Mouse (Mus musculus) intestine, embryonic 15.5 days (tissue): ENCODE measurements at regions not wholly inside any gene's neighbourhood (a gene's known extent, or its start where the extent isn't known, plus 50 kb on each side); places are given as distances from the start of the nearest gene placed in this dataset.
"Not testable (repeated sequence)": the region's sequence is repeated elsewhere in the genome, so short reads cannot be mapped to it uniquely, and the experiment has no call there.

Source experiments
- ATAC-seq: fragments of 200-750 bp; cut with Nextera tagmentation; 2 replicates; pipeline ENCODE4 v1.8.0; 2017; ENCODE audit warnings: moderate TSS enrichment, moderate library complexity
- H3K27ac ChIP-seq: fragments of 300-500 bp; sonication (generic); 2 replicates; pipeline ENCODE4 v1.5.1; 2015; ENCODE audit warnings: mild to moderate bottlenecking, inconsistent platforms
- H3K27me3 ChIP-seq: fragments of 300-500 bp; sonication (generic); replicated peaks from 2 replicates; pipeline ENCODE4 v1.6.1; 2015; ENCODE audit warnings: inconsistent platforms
- H3K36me3 ChIP-seq: fragments of 300-500 bp; sonication (generic); 2 replicates; pipeline ENCODE4 v1.6.1; 2015; ENCODE audit warnings: inconsistent platforms
- H3K4me1 ChIP-seq: fragments of 300-500 bp; sonication (generic); replicated peaks from 2 replicates; pipeline ENCODE4 v1.6.1; 2015; ENCODE audit warnings: inconsistent platforms
- H3K4me2 ChIP-seq: fragments of 300-500 bp; sonication (generic); replicated peaks from 2 replicates; pipeline ENCODE4 v1.6.1; 2015; ENCODE audit warnings: mild to moderate bottlenecking, inconsistent platforms
- H3K4me3 ChIP-seq: fragments of 300-500 bp; sonication (generic); replicated peaks from 2 replicates; pipeline ENCODE4 v1.5.1; 2015; ENCODE audit warnings: inconsistent platforms
- H3K9ac ChIP-seq: fragments of 300-500 bp; sonication (generic); 2 replicates; pipeline ENCODE4 v1.6.1; 2015; ENCODE audit warnings: inconsistent platforms
- H3K9me3 ChIP-seq: fragments of 300-500 bp; sonication (generic); 2 replicates; pipeline ENCODE4 v1.6.1; 2016; ENCODE audit warnings: inconsistent platforms
- WGBS: fragments of 180-500 bp; shearing (Covaris S2); methylation state at CpG from one replicate; pipeline ENCODE4 v1.1.7; 2015; 5-methylcytosine and 5-hydroxymethylcytosine counted together

- ATAC-seq: no peak
- no peaks in the 10 kb centered on the region for H3K4me1 ChIP-seq
- WGBS: 54% methylated on average over 2 of the region's 2 CpGs
- H3K4me3 ChIP-seq: no peak overlapping the region
- H3K27ac ChIP-seq: no peak overlapping the region
- no peaks in the 10 kb centered on the region for H3K9me3 ChIP-seq
- no peak overlapping the region for H3K9ac ChIP-seq
- no peaks in the 10 kb centered on the region for H3K27me3 ChIP-seq
- no peak overlapping the region for H3K4me2 ChIP-seq
- H3K36me3 ChIP-seq: no peaks in the 10 kb centered on the region
Measured at GRCm38 (mm10) chr10:23733679-23734078, 53.4 kb downstream of the Rps12 start.

- 83% methylated on average over 27 of the region's 28 CpGs for WGBS
- H3K9me3 ChIP-seq, H3K27ac ChIP-seq, H3K9ac ChIP-seq, H3K4me2 ChIP-seq, H3K36me3 ChIP-seq, ATAC-seq, H3K4me3 ChIP-seq, H3K4me1 ChIP-seq, H3K27me3 ChIP-seq: not testable (repeated sequence)
Measured at GRCm38 (mm10) chr10:23725960-23726714, 60.9 kb downstream of the Rps12 start.

GRCm38 (mm10) chr10:23718124-23718523 is 69.0 kb downstream of the Rps12 start:
- Histone ChIP-seq H3K9ac (no peak overlapping the region), H3K27ac (no peak overlapping the region), H3K27me3 (no peaks in the 10 kb centered on the region), H3K4me3 (no peak overlapping the region), H3K9me3 (no peaks in the 10 kb centered on the region), H3K4me2 (no peak overlapping the region), H3K4me1 (no peaks in the 10 kb centered on the region), H3K36me3 (no peaks in the 10 kb centered on the region)
- ATAC-seq: no peak
- 86% methylated on average over 7 of the region's 7 CpGs for WGBS

- Histone ChIP-seq H3K36me3 (no peaks in the 10 kb centered on the region), H3K27ac (no peak overlapping the region), H3K4me3 (no peak overlapping the region), H3K4me1 (0 out of 2 replicates have a peak, but pooled peaks cover 3% of the 10 kb centered on the region), H3K9me3 (no peaks in the 10 kb centered on the region), H3K27me3 (no peaks in the 10 kb centered on the region), H3K4me2 (no peak overlapping the region), H3K9ac (no peak overlapping the region)
- no peak for ATAC-seq
- 88% methylated on average over 10 of the region's 10 CpGs for WGBS
Measured at GRCm38 (mm10) chr10:23715511-23715910, 71.6 kb downstream of the Rps12 start.

GRCm38 (mm10) chr10:23715101-23715500 is 72.0 kb downstream of the Rps12 start:
- Histone ChIP-seq H3K4me2 (no peak overlapping the region), H3K27me3 (no peaks in the 10 kb centered on the region), H3K27ac (no peak overlapping the region), H3K4me1 (0 out of 2 replicates have a peak, but pooled peaks cover 3% of the 10 kb centered on the region), H3K36me3 (no peaks in the 10 kb centered on the region), H3K9me3 (no peaks in the 10 kb centered on the region), H3K4me3 (no peak overlapping the region), H3K9ac (no peak overlapping the region)
- WGBS: 94% methylated on average over 7 of the region's 7 CpGs
- no peak for ATAC-seq

GRCm38 (mm10) chr10:23712691-23713378 is 74.2 kb downstream of the Rps12 start:
- ATAC-seq: no peak
- 64% methylated on average over 5 of the region's 5 CpGs for WGBS

GRCm38 (mm10) chr10:23711416-23712171 is 75.5 kb downstream of the Rps12 start:
- H3K27ac ChIP-seq: no peak overlapping the region
- H3K36me3 ChIP-seq: no peaks in the 10 kb centered on the region
- H3K9me3 ChIP-seq: no peaks in the 10 kb centered on the region
- WGBS: 37% methylated on average over 6 of the region's 6 CpGs
- 0 out of 2 replicates have a peak, but pooled peaks have one; percentile 23 for ATAC-seq
- 0 out of 2 replicates have a peak, but pooled peaks cover 3% of the 10 kb centered on the region for H3K4me1 ChIP-seq
- H3K4me2 ChIP-seq: peak overlapping the region; percentile 5; the same call in 1 of the 2 replicates
- no peaks in the 10 kb centered on the region for H3K27me3 ChIP-seq
- no peak overlapping the region for H3K4me3 ChIP-seq
- no peak overlapping the region for H3K9ac ChIP-seq

More at GRCm38 (mm10) chr10:23712691-23713378, 74.2 kb downstream of the Rps12 start:
- no peaks in the 10 kb centered on the region for H3K36me3 ChIP-seq
- no peaks in the 10 kb centered on the region for H3K27me3 ChIP-seq
- no peaks in the 10 kb centered on the region for H3K9me3 ChIP-seq
- no peak overlapping the region for H3K9ac ChIP-seq
- no peak overlapping the region for H3K27ac ChIP-seq
- H3K4me3 ChIP-seq: no peak overlapping the region
- H3K4me2 ChIP-seq: no peak overlapping the region
- H3K4me1 ChIP-seq: 0 out of 2 replicates have a peak, but pooled peaks cover 3% of the 10 kb centered on the region

GRCm38 (mm10) chr10:23710999-23711398 is 76.1 kb downstream of the Rps12 start:
- Histone ChIP-seq H3K4me3 (no peak overlapping the region), H3K4me1 (0 out of 2 replicates have a peak, but pooled peaks cover 3% of the 10 kb centered on the region), H3K27me3 (no peaks in the 10 kb centered on the region), H3K36me3 (no peaks in the 10 kb centered on the region), H3K27ac (no peak overlapping the region), H3K9ac (no peak overlapping the region), H3K4me2 (peak overlapping the region; percentile 5; the same call in 1 of the 2 replicates), H3K9me3 (no peaks in the 10 kb centered on the region)
- ATAC-seq: no peak
- WGBS: 57% methylated on average over 6 of the region's 6 CpGs

GRCm38 (mm10) chr10:23708261-23708660 is 78.8 kb downstream of the Rps12 start:
- Histone ChIP-seq H3K9ac (no peak overlapping the region), H3K27ac (no peak overlapping the region), H3K36me3 (no peaks in the 10 kb centered on the region), H3K9me3 (no peaks in the 10 kb centered on the region), H3K4me2 (no peak overlapping the region), H3K27me3 (no peaks in the 10 kb centered on the region), H3K4me3 (no peak overlapping the region), H3K4me1 (0 out of 2 replicates have a peak, but pooled peaks cover 3% of the 10 kb centered on the region)
- no peak for ATAC-seq
- 86% methylated on average over 8 of the region's 8 CpGs for WGBS

- Histone ChIP-seq H3K27me3 (no peaks in the 10 kb centered on the region), H3K9me3 (no peaks in the 10 kb centered on the region), H3K4me2 (no peak overlapping the region), H3K4me1 (0 out of 2 replicates have a peak, but pooled peaks cover 3% of the 10 kb centered on the region), H3K27ac (no peak overlapping the region), H3K4me3 (no peak overlapping the region), H3K36me3 (no peaks in the 10 kb centered on the region), H3K9ac (no peak overlapping the region)
- WGBS: 40% methylated on average over 3 of the region's 3 CpGs
- no peak for ATAC-seq
Measured at GRCm38 (mm10) chr10:23707141-23707540, 79.9 kb downstream of the Rps12 start.

GRCm38 (mm10) chr10:23704048-23704447 is 83.0 kb downstream of the Rps12 start:
- H3K36me3 ChIP-seq: no peaks in the 10 kb centered on the region
- H3K4me3 ChIP-seq: no peak overlapping the region
- H3K9ac ChIP-seq: no peak overlapping the region
- H3K27me3 ChIP-seq: no peaks in the 10 kb centered on the region
- no peak overlapping the region for H3K27ac ChIP-seq
- no peak overlapping the region for H3K4me2 ChIP-seq
- no peak for ATAC-seq
- H3K4me1 ChIP-seq: no peaks in the 10 kb centered on the region
- H3K9me3 ChIP-seq: no peaks in the 10 kb centered on the region
- 73% methylated on average over 1 of the region's 1 CpGs for WGBS

GRCm38 (mm10) chr10:23691291-23691690 is 95.8 kb downstream of the Rps12 start:
- H3K36me3 ChIP-seq: no peaks in the 10 kb centered on the region
- no peak overlapping the region for H3K9ac ChIP-seq
- no peaks in the 10 kb centered on the region for H3K27me3 ChIP-seq
- H3K4me2 ChIP-seq: no peak overlapping the region
- no peaks in the 10 kb centered on the region for H3K4me1 ChIP-seq
- 52% methylated on average over 2 of the region's 2 CpGs for WGBS
- H3K4me3 ChIP-seq: no peak overlapping the region
- H3K9me3 ChIP-seq: no peaks in the 10 kb centered on the region
- no peak for ATAC-seq
- H3K27ac ChIP-seq: no peak overlapping the region
